Mouse (Mus musculus) limb, embryonic 14.5 days (tissue): ENCODE measurements around the gene Rcor2. TPM values are rescaled to one million over a fixed set of nuclear protein-coding genes. Genes with fewer than 3 reads are reported as not detected.

Source experiments
- ATAC-seq: fragments of 200-750 bp; cut with Nextera tagmentation; 2 replicates; pipeline ENCODE4 v1.8.0; 2017; ENCODE audit warnings: low read depth, moderate number of reproducible peaks, moderate TSS enrichment; ENCODE audit not compliant: low FRiP score
- DNase-seq: peaks from one replicate; pipeline ENCODE4 v3.0.0-alpha.2; 2015; ENCODE audit warnings: low spot score
- H3K27ac ChIP-seq: fragments of 300-500 bp; sonication (generic); replicated peaks from 2 replicates; pipeline ENCODE4 v1.5.1; 2014; ENCODE audit warnings: low read depth, mild to moderate bottlenecking, low read length, moderate library complexity, mixed read lengths
- H3K27me3 ChIP-seq: fragments of 300-500 bp; sonication (generic); 2 replicates; pipeline ENCODE4 v1.6.1; 2014; ENCODE audit warnings: low read length, mixed read lengths; ENCODE audit not compliant: control insufficient read depth, insufficient read depth
- H3K36me3 ChIP-seq: fragments of 300-500 bp; sonication (generic); 2 replicates; pipeline ENCODE4 v1.6.1; 2014; ENCODE audit warnings: mild to moderate bottlenecking, low read length, moderate library complexity, mixed read lengths; ENCODE audit not compliant: control insufficient read depth, insufficient read depth
- H3K4me1 ChIP-seq: fragments of 300-500 bp; sonication (generic); 2 replicates; pipeline ENCODE4 v1.6.1; 2014; ENCODE audit warnings: antibody characterized with exemption, low read length, mixed read lengths; ENCODE audit not compliant: control insufficient read depth, insufficient read depth
- H3K4me2 ChIP-seq: fragments of 300-500 bp; sonication (generic); replicated peaks from 2 replicates; pipeline ENCODE4 v1.6.1; 2014; ENCODE audit warnings: low read depth, mild to moderate bottlenecking, low read length, moderate library complexity; ENCODE audit not compliant: severe bottlenecking
- H3K4me3 ChIP-seq: fragments of 300-500 bp; sonication (generic); replicated peaks from 2 replicates; pipeline ENCODE4 v1.5.1; 2014; ENCODE audit warnings: low read length
- H3K9ac ChIP-seq: fragments of 300-500 bp; sonication (generic); 2 replicates; pipeline ENCODE4 v1.6.1; 2014; ENCODE audit warnings: mild to moderate bottlenecking, low read depth, low read length, moderate library complexity; ENCODE audit not compliant: severe bottlenecking
- H3K9me3 ChIP-seq: fragments of 300-500 bp; sonication (generic); 2 replicates; pipeline ENCODE4 v1.6.1; 2016; ENCODE audit warnings: low read length; ENCODE audit not compliant: control insufficient read depth
- POLR2A ChIP-seq: fragments of 200-500 bp; IDR thresholded peaks from 2 replicates; pipeline ENCODE4 v1.8.0; 2012; ENCODE audit warnings: inconsistent platforms, mild to moderate bottlenecking, moderate library complexity, borderline replicate concordance; ENCODE audit not compliant: insufficient read depth, insufficient read length; ENCODE audit errors: extremely low read depth
- WGBS: fragments of 180-500 bp; shearing (Covaris S2); extraction: QIAGEN DNeasy Blood & Tissue Kit; methylation state at CpG from one replicate; pipeline ENCODE4 v1.1.7; 2014; 5-methylcytosine and 5-hydroxymethylcytosine counted together
- polyA plus RNA-seq, 2 experiments: library from polyadenylated mRNA; depleted of rRNA in 1 of 2; stranded (reverse) in 1 of 2; unstranded in 1 of 2; fragments of >200 nt; fragmentation: Nextera tagmentation in 1 of 2; extraction: Ambion mirVana in 1 of 2; gene quantifications; 2 replicates each; pipeline versions ENCODE4 v1.2.1 to v1.2.3; 2012 to 2014

Rcor2 gene
- polyA plus RNA-seq, 2 experiments, result 10.2 to 69.4 TPM

DNA sequence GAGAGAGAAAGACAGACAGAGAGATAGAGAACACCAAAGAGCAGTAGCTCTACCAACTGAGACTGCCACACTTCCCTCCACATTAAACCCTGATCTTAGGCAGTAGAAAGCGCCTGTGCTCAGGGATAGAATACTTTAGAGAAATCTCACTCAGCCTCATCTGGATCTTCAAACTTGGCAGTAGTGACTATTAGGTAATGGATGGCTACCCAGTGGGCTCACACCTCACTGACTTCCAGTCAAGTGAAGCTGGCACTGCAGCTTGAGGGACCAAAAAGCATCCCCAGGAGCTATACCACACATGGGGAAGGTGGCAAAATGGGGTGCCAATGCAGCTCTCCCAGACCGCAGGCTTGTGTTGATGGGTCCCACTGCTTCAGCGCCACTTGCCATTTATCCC is 42.9 kb upstream of the Rcor2 start:
- Histone ChIP-seq H3K9me3 (no peaks in the 10 kb centered on the region), H3K4me1 (no peaks in the 10 kb centered on the region), H3K4me2 (no peak overlapping the region), H3K27me3 (no peaks in the 10 kb centered on the region), H3K27ac (no peak overlapping the region), H3K4me3 (no peak overlapping the region), H3K36me3 (peaks cover 37% of the 10 kb centered on the region), H3K9ac (no peak overlapping the region)
- no peak for TF ChIP-seq POLR2A
- DNase-seq, result no peak
- 88% methylated on average over 3 of the region's 3 CpGs for WGBS
- ATAC-seq, result no peak

- Histone ChIP-seq H3K4me1 (no peaks in the 10 kb centered on the region), H3K9ac (no peak overlapping the region), H3K27me3 (no peaks in the 10 kb centered on the region), H3K9me3 (no peaks in the 10 kb centered on the region), H3K27ac (no peak overlapping the region), H3K36me3 (peaks cover 46% of the 10 kb centered on the region), H3K4me3 (no peak overlapping the region), H3K4me2 (no peak overlapping the region)
- no peak for TF ChIP-seq POLR2A
- WGBS, result 83% methylated on average over 9 of the region's 9 CpGs
- DNase-seq, result no peak
- no peak for ATAC-seq
These were observed 41.9 kb upstream of the Rcor2 start for GRCm38 (mm10) chr19:7225096-7225690.

DNA sequence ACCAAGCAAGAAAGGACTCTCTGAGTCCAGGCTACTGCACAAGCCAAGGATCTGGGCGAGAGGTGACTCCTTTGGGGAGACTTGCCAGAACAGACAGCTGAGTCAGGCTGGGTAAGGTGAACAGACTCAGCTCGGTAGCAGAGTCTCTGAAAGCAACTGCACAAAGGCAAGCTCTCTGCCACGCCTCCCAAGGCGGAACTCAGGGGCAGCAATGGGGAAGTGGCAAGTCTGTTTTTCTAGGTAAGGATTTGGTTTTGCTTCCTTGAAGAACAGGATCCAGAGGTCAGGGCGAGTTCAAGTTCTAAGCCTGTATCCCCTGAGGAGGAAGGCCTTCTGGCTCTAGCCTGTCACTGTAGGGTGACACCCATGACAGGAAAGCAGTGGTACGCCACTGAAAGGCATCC is 40.6 kb upstream of the Rcor2 start:
- WGBS, result 80% methylated on average over 6 of the region's 6 CpGs
- Histone ChIP-seq H3K4me3 (no peak overlapping the region), H3K27ac (no peak overlapping the region), H3K9ac (no peak overlapping the region), H3K4me1 (no peaks in the 10 kb centered on the region), H3K36me3 (peaks cover 54% of the 10 kb centered on the region), H3K4me2 (no peak overlapping the region), H3K9me3 (no peaks in the 10 kb centered on the region), H3K27me3 (no peaks in the 10 kb centered on the region)
- no peak for ATAC-seq
- DNase-seq, result no peak
- TF ChIP-seq POLR2A, result no peak

- Histone ChIP-seq H3K4me1 (no peaks in the 10 kb centered on the region; the same call in 1 of the 2 replicates), H3K4me2 (no peak overlapping the region), H3K4me3 (no peak overlapping the region), H3K9ac (no peak overlapping the region), H3K36me3 (peaks cover 59% of the 10 kb centered on the region), H3K27me3 (no peaks in the 10 kb centered on the region), H3K9me3 (no peaks in the 10 kb centered on the region), H3K27ac (no peak overlapping the region)
- ATAC-seq (peak; percentile 82), DNase-seq (peak; percentile 73)
- WGBS, result 62% methylated on average over 8 of the region's 8 CpGs
- TF ChIP-seq POLR2A, result no peak
These were observed 32.4 kb upstream of the Rcor2 start for GRCm38 (mm10) chr19:7234537-7235221.

DNA sequence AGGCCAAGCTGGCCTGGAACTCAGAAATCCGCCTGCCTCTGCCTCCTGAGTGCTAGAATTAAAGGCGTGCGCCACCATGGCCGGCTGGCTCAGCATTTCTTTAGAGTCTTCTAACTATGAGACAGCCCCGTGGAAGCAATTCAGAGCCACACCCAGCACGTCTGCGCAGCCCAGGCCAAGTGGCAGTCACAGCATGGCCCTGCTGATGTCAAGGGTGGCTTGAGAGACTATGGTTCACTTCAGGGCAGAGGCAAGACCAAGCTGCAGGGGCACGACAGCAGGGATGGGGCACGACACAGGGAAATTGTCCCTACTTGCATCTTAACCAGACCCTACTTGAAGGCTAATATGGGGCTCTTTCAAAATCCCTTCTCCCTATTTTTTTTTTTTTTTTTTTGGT is 31.7 kb upstream of the Rcor2 start:
- no peaks in the 10 kb centered on the region for H3K27me3 ChIP-seq
- ATAC-seq (no peak), DNase-seq (no peak)
- H3K9ac ChIP-seq, result no peak overlapping the region
- H3K36me3 ChIP-seq, result peaks cover 51% of the 10 kb centered on the region
- H3K27ac ChIP-seq, result no peak overlapping the region
- TF ChIP-seq POLR2A, result no peak
- H3K4me1 ChIP-seq, result no peaks in the 10 kb centered on the region; the same call in 1 of the 2 replicates
- H3K9me3 ChIP-seq, result no peaks in the 10 kb centered on the region
- H3K4me2 ChIP-seq, result no peak overlapping the region
- 93% methylated on average over 9 of the region's 9 CpGs for WGBS
- H3K4me3 ChIP-seq, result no peak overlapping the region
